Mouse (Mus musculus) adrenal gland, postnatal 10 days (tissue): ENCODE results near the gene B3gnt9. TPM values are rescaled to one million over a fixed set of nuclear protein-coding genes. Genes with fewer than 3 reads are reported as not detected.

ENCODE experiments used
- DNase-seq: peaks from one replicate; pipeline ENCODE4 v3.0.0; 2021; ENCODE audit warnings: mixed read lengths
- total RNA-seq, 2 experiments: library from RNA; stranded (reverse); gene quantifications; 2 replicates each; pipeline ENCODE4 v1.2.3; 2021

Gene B3gnt9
- total RNA-seq, 2 experiments from 2014 or later, result 7.7 to 7.9 TPM

DNA sequence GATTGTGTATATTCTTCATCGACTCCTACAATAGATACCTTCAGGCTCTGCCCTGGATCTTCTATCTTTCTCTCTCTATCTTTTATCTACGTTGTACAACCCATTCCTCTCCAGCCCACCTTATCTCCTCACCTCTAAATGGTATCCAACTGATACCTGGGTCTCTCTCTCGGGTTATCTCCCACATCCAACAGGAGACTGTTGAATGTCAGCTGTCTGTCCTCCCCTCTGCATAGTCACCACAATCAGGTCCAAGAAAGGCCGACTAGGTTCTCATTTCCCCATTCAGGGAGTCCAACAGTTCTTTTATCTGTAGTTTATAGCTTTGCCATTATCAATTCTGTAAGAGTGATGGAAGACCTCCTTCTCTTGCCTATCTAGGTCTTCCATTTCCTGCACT lies 27.3 kb upstream of the B3gnt9 start:
- DNase-seq, result no peak

DNA sequence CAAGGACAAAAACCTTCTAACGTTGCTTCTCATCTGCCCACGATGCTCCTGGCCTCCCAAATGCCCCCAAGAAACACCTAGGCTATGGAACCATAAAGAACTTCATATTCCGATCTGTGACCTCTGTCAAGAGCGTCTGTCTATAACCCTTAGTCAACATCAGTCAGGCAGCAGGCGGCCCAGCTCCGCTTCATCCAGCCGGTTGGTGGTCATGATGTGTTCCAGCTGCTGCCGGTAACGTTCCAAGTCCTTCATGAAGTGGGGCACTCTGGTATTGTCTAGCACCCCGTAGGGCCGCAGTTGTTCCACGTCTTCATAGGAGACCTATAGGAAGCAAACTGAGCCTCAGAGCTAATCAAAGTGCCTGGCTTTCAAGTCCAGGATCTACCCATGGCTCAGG lies 26.9 kb upstream of the B3gnt9 start:
- no peak for DNase-seq

DNA sequence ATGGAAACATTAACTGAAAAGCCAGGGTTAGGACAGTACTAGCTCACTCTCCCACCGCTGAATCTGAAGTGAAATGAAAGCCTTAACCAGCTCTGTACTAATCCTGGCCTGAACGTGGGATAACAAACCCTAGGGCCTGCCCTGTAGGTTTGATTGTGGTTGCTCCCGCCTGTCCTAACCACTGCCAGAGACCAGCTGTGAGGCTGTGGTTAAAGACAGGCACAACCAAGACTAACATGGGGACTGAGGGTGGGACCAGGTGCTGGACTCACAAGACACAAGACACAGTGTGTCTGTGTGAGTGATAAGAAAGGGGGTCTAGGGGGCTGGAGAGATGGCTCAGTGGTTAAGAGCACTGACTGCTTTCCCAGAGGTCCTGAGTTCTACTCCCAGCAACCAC lies 25.6 kb upstream of the B3gnt9 start:
- DNase-seq, result no peak

DNA sequence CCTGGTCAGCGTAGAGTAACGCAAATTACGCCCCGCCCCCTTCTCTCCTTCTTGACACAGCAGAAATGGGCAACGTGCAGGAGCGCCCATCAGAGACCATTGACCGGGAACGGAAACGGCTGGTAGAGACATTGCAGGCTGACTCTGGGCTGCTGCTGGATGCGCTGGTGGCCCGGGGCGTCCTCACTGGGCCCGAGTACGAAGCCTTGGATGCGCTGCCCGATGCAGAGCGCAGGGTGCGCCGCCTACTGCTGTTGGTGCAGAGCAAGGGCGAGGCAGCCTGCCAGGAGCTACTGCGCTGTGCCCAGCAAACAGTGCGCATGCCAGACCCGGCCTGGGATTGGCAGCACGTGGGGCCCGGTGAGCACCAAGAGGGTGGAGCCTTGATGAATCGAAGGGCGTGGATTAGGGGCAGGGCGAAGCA lies 24.0 kb upstream of the B3gnt9 start:
- peak; percentile 94 for DNase-seq

DNA sequence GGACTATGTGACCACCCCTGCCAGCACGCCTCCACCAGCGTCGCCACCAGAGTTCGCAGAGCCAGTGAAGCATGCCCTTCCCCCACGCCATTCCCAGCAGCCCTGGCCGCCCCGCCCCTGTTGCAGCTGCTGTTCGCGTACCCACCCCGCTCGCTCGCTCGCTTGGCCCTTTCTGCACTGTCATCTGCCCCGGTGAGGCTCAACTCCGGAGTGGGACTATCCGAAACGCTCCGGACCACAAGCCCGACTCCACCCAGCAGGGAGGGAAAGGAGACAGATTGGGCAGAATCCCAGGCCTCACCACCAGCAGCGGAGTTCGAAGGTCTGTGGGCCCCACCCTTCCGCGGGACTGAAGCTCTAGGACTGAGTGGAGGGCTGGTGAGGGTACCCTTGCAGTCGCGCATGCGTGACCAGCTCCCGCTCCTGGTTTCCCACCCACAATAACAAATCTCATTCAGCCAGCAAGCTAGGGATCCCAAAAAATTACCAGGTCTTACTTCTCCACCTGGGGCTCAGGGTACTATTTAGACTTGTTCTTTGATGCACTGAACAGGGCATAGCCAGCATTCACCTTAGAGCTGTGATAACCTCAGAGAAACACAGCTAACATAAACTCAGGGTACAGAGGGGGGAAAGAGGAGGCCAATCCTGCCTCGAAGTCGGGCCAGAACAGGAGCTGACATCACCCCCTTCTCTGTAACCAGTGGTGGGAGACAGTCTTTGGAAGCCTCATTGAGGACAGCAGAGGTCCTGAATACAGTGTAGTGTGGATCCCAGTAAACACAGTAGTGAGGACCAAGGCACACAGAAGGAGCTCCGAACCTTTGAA lies 21.6 kb upstream of the B3gnt9 start:
- DNase-seq, result peak; percentile 72

DNA sequence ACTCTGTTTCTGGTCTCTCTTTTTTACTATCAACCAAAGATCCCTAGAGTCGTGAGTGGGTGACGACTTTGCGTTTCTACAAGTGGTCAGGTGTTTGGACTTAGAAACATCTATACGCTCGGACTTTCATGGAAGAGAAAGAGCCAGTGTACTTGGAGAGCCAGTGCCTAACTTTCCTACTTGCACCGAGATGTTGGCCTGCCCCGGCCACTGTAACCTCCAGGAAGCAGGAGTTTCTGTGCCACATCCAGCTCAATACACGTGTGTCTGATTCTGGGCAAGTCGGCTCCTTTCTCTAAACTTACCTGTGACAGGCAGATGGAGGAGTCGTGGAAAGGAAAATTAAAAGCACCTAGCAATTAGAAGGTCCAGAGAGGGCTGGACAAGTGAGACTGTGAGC lies 20.9 kb upstream of the B3gnt9 start, which contains the start of gene Nol3:
Gene Nol3, plus strand, starts transcription at position 301 of the 400 bp plus-strand sequence.
- DNase-seq, result no peak

DNA sequence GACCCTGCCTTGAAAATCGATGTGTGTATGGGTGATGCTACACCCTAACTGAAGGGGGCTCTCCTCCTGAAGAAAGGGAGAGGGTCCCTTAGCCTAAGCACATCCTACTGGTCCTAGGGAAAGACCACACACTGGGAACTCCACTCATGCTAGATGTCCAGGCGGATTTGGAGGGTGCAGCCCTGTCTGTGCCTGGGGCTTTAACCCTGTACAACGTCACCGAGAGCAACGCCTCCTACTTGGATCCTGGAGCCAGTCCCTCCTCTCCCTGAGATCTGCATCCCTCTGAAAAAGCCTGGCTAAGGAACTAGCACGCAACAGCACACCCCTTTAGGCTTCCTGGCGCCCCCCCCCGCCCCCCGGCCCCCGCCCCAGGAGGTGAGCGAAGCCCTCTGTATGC lies 20.4 kb upstream of the B3gnt9 start:
- no peak for DNase-seq

DNA sequence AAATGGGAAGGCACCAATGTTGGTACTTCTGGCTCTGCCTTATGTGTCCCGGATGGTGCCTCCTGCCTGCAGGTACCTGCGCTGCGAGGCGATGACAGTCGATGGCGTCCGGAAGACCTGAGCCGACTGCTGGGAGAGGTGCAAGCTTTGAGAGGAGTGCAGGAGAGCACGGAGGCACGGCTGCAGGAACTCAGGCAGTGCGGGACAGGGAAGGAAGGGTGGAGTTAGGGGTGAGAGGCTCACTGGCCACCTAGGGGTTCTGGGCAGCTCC lies 15.9 kb upstream of the B3gnt9 start:
- DNase-seq, result no peak

DNA sequence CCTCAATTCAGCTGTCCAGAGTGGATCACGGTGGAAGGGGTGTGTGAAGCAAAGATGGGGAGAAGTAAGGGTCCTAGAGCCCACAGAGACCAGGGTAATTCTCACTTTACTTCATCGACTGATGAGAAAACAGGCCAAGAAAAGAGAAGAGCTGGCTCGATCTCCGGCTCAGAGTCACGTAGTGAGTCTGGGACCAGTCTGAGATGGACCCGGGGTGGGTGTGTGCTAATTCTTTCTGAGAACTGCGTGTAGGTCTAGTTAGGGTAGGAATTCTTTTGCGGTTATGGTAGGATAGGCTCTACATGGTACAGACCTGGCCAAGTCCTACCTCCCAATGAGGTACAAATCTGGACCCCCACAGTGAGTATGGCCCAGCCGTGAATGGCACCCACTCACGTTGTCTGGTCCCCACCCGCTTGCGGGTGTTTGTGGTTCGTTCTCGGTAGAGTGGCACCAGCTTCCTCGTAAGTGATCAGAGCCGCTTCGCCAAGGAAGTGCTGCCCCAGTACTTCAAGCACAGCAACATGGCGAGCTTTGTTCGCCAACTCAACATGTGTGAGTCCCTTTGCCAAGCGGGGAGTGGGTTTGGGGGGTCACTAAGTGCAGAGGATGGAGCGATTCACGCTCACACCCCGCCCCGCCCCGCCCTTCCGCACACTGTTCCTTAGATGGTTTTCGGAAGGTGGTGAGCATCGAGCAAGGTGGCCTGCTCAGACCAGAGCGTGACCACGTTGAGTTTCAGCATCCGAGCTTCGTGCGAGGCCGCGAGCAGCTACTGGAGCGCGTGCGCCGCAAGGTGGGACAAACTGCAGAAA lies 15.4 kb upstream of the B3gnt9 start:
- no peak for DNase-seq

DNA sequence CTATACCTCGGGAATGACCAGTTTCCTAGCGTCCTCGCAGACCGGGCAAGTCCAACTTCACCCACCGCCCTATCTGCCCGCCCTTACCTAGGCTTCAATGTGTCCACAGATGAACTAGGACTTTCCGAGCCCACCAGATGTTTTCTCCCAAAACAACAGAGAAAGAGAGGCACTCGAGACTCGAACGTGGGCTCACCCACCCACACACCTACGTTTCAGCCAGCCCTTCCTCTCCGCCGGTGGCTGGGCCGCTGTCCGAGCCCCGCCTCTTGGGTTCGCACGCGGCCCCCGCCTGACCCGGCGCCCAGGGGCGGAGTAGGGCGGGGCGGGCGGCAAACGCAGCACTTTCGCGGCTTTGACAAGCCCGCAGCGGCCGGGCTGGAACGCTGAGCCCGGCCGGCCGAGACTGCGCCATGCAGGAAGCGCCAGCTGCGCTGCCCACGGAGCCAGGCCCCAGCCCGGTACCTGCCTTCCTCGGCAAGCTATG lies 14.6 kb upstream of the B3gnt9 start, which contains the start of gene Hsf4:
Gene Hsf4, plus strand, starts transcription at position 341 of the 487 bp plus-strand sequence.
- DNase-seq, result peak; percentile 82

DNA sequence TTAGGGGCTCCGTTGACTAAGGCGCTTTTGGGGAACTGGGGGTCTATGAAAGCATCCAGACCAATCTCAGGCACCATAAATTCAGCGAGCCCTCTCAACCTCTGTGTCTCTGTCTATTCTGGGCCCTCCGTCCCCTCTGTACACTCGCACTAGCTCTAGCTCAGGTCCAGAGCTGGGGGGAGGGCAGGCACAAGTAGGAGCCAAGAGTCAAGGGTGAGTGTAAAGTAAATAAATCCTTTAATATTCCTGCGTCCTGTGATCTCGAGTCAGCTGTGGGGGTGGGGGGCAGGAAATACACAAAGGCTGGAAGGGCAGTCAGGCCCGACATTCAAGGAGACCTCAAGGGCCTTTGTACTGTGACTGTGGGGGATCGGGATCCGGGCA lies 14.1 kb upstream of the B3gnt9 start:
- peak; percentile 35 for DNase-seq

DNA sequence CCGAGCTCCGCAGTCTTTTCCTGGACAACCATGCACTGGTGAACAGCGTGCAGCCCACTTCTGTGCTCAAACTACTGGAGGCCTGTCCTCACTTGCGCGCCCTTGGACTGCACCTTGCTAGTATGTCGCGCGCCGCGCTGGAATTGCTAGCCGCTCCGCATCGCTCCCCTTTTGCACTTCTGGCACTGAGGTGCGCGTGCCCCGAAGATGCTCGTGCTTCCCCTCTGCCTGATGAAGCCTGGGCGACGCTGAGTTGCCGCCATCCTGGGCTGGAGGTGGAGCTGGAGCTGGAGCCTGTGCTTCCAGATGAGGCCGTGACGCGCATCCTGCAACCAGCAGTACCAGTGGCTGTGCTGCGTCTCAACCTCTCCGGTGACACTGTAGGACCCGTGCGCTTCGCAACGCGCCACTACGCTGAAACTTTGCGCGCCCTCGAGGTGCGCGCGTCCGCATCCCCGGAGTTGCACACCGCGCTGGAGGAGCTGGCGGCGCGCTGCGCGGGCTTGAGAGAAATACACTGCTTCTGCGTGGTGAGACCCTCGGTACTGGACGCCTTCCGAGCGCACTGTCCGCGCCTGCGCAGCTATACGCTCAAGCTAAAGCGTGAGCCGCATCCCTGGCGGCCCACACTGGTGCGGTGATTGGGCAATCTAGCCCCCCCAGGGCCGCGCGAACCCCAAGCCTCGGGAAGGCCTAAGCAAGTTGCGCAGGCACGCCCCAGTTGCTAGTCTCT lies 13.6 kb upstream of the B3gnt9 start:
- peak; percentile 49 for DNase-seq

DNA sequence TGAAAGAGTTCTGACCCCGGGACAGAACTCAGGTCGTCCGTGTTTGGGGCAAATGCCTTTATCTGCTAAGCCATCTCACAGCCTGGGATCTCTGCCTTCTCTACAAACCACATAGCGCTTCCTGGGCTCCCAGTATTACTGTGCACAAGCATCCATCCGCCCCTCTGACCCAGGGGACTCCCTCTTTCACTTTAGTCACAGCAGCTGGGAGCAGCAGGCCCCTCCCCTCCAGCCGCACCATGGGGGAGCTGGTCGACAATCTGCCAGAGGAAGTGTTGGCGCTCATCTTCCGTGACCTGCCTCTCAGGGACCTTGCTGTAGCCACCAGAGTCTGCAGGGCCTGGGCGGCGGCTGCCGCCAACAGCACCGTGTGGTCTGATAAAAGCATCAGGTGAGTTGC lies 11.8 kb upstream of the B3gnt9 start:
- no peak for DNase-seq

DNA sequence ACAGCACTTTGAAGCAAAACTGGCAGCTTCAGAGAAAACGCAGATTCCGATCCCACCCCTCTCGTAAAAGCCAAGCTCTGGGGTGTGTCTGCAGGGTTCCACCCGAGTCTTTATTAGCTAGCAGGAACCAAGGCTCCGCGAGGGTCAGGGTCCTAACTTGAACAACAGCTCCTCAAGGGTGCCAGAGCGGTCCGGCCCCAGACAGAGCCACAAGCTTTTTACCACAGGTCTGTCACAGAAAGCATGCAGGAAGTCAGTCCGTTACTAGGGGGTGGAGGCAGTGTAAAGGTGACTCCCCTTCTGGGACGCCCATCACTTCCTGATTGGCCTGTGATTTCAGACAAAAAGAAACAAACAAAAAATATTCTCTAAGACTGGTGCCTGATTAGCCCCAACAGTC lies 10.2 kb upstream of the B3gnt9 start:
- DNase-seq, result no peak

DNA sequence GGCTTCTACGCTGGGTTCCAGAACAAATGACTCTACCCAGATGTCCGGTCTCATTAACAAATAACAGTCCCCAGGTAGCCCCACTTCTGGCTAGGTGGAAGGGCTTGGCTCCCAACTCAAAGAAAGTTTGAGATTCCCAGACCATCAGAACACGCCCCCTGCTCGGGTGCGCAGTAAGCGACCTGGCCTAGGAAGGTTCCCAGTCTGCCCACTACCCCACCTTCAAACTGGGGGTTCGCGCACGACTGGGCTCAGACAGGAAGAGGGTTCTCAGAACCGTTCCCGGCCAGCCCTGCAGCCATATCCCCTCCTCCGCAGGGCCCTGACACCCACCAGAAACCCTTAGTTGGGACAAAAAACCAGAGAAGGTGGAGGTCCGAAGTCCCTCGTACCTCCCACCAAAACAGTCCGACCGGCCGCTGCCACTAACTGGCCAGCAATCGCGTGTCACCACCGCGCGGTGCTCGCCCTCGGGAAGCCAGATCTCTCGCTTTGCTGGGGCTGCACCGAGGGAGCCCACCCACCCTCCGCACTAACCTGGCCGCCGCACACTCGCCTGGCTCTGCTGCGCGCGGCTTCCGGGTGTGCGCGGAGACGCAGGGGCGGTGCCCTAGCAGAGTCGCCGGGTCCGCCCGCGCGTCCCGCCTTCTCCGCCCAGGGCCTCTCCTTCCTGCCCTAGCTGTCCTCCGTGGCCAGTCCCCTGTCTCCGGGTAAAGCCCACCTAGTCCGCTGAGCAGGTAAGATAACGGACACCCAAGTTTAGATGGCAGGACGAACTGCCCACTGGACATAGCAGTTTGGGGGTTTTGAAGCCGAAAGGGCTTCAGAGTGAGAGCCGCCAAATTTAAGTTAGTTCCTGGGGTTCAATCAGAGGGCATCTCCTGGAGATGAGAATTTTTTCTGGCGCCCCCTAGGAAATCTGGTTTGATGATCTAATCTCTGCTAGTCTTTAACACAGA lies 9.3 kb upstream of the B3gnt9 start, which contains the start of the genes Tradd and Fbxl8:
Gene Tradd, minus strand, starts transcription at position 586 of the 959 bp plus-strand sequence.
Gene Fbxl8, plus strand, starts transcription at position 625 of the 959 bp plus-strand sequence.
- peak; percentile 89 for DNase-seq

DNA sequence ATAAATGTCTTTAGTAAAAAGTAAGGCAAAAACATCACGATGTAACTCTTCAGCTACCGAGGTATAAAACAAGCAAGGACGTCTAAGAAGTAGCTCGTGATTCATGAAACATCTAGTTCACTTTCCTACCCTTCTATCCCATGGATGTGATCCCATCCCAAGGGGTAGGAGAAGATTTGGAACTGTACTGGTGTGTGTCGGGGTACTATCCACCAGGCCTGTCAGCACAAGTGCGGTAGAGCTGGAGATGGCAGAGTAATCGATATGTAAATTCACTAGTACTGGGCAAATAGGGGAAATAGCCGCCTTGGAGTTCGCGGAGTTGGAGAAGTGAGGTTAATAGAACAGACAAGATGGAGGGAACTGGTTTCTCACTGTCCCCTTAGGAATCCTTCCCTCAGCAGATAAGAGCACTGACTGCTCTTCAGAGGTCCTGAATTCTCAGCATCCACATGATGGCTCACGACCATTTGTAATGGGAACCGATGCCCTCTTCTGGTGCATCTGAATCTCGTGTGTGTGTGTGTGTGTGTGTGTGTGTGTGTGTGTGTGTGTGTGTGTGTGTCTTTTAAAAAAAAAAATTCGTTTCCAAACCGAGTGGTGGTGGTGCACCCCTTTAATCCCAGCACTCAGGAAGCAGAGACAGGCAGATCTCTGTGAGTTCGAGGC lies 8.4 kb upstream of the B3gnt9 start:
- DNase-seq, result no peak

DNA sequence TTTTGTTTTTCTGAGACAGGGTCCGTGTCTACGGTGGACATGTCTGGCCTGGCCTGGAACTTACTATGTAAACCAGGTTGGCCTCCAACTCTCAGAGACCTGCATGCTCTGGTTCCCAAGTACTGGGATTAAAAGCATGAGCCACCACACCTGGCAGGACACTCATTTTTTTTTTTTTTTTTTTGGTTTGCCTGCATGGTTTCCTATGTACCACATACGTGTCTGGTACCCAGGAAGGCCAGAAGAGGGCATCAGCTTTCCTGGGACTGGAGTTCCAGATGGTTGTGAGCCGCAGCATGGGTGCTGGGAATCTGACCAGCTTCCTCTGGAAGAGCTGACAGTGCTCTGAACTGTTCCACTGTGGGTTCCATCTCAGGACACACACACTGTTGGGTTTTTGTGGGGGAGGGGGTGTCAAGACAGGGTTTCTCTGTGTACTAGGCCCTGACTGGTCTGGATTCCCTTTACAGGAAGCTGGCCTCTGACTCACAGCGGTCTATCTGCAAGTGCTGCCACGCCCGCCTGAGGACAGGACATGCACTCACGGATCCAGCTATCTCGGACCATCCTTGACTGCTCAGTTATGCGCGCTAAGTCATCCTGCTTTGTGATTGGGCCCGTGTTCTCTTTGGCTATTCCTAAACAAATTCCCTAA lies 6.5 kb upstream of the B3gnt9 start:
- no peak for DNase-seq

DNA sequence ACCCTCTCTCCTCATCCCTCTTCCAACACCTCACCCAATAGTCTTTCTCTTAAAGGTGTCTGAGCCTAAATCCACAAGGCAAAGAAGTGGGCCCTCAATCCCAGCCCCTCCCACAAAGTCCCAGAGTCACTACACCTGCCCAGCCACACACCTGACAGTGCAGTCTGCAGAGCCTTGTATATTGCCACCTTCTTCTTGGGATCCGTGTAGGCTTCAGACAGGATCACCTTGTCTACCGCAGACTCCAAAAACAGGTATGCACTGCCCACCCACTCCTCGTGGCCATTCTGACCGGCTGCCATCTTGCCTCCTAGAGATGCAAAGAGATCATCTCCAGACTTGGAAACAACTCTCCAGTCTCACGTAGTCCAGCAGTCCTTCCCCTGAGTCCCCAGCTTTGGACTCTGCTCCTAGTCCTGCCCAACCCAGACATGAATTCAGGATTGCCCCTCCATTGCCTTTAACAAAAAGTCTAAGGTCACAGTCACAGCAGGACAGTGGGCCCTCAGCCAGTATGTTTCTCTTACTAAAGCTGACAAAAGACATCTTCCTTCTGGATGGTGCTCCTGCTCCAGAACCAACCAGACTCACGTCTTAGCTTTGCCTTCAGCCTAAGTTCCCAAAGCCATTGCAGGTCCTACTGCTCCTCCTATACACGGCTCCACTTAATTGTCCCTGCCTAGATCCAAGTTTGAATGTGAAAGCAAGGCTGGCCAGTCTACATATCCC lies 5.6 kb upstream of the B3gnt9 start:
- DNase-seq, result no peak

DNA sequence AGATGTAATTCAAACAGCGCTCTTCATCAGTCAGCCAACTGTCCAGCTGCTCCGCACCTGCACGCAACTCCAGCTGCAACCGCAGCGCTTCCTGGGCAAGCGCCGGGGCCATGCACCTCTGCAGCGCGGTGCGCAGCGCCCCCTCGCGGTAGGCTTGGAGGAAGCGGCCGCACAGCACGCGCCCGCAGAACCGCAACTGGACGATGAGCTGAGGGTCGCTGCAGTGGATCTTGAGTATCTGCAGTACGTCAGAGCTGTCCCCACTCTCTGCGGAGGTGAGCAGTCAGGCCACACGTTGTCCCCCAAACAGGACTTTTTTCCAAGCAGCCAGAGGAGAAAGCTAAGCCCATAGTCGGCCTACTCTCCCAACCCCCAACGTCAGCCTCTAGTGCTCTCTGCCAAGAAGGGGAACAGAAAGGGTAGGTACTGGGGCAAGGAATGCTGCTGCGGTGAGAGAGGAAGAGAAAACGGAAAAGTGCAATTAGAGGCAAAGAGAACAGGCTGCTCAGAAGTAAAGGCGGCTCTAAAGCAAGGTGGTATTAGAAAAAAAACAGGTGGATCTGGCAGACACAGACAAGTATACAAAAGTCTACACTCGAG lies 4.9 kb upstream of the B3gnt9 start:
- peak; percentile 90 for DNase-seq
